Mouse (Mus musculus) heart, adult 9 months (tissue): ENCODE measurements at regions not wholly inside any gene's neighbourhood (a gene's known extent, or its start where the extent isn't known, plus 50 kb on each side); places are given as distances from the start of the nearest gene placed in this dataset.
"Not testable (repeated sequence)": the region's sequence is repeated elsewhere in the genome, so short reads cannot be mapped to it uniquely, and the experiment has no call there.

Experiments
- DNase-seq, 2 experiments: peaks; one replicate each; pipeline ENCODE4 v3.0.0; 2022; ENCODE audit warnings: low spot score in 2 of 2

DNA sequence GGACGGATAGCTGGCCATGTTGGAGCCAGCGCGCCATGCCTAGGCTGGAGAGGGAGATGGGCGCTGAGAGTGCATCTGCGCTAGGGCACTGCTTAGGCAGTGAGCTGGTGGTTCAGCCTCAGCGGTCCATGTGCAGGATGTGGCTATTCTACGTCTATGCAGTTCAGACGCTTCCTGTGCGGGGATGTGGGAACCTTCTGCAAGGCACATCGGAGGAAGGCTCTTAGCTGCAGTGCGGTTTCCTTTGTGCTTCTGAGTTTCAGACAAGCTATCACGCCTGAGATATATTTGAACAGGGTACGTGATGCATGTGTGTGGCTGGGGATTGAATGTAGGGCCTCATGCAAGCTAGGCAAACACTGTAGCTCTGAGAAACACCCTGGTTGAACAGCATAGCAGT is 54.4 kb upstream of the Lrpprc start:
- DNase-seq, result no peak

DNA sequence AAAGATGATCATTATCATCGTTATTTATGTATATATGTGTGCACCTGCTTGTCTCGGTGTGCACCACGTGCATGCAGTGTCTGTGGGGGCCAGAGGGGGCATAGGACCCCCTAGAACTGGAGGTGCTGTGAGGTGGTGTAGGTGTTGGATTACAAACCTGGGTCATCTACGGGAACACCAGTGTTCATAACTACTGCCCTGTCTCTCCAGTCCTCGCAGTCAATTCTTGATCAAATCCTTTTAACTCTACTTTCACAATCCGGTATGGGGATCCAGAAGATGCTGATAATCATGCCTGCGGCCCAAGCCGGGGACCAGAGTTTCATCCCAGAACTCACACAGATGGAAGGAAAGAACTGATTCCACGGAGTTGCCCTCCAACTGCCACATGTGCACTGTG is 55.6 kb upstream of the Lrpprc start:
- DNase-seq, result no peak

DNA sequence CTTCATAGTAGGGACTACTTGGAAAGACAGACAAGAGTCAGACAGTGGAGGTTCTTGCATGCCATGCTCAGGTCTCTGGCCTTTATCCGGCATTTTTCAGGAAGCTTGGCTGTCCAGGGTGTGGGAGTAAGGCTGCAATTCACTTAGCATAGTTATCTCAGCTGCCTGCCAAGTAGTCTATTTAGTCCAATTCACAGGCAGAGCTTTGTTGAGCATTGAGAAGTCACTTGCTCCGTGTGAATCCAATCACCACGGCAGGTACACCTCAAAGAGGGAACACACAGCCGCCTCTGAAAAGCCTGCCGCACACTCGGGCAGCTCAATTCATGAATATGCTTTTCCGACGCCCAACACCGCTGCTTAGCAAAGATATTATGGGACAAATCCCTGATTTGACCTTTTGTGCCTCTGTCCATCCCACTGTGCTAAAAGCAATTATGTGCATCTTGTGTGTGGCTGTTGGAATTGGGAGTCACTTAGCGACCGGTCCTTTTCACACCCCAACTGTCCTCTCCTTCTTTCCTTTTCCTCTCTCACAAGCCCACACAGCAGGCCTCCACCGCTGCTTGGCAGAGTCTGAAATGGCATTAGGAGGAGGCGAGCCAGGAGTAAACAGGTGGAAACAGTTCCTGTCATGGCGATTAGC is 57.9 kb upstream of the Lrpprc start:
- DNase-seq, result no peak

DNA sequence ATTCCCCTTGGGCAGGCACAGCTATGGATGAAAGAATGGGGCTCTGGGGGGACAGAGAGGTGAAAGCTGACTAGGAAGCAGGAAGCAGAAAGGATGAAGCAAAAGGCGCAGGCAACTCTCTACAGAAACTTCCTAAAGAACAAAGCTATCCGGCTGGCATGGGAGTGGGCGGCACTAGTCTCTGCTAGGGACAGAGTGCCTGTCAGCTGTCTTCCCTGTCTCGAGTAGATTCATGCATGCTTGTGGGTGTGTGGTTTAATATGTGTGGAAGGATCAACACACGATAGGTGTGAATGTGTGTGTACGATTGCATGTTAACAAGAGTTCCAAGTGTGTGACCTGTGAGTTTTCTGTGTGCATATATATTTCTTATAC is 58.4 kb upstream of the Lrpprc start:
- no peak for DNase-seq

DNA sequence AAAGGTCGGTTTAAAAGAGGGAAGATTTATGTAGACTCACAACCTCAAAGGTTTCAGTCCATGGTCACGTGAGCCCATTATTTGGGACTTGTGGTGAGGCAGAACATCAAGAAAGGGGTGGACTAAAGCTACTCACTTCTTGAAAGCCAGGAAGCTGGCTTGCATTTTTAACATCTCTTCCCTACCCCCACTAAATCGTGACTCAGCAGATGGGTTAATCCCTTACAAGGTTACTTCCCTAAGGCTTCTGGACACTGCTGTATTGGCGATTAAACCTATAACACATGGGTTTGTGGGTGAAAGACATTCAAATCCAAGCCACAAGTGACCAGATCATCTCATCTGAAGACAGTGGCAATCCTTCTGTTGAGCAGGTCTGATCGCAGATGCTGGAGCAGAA is 59.9 kb upstream of the Lrpprc start:
- no peak for DNase-seq

DNA sequence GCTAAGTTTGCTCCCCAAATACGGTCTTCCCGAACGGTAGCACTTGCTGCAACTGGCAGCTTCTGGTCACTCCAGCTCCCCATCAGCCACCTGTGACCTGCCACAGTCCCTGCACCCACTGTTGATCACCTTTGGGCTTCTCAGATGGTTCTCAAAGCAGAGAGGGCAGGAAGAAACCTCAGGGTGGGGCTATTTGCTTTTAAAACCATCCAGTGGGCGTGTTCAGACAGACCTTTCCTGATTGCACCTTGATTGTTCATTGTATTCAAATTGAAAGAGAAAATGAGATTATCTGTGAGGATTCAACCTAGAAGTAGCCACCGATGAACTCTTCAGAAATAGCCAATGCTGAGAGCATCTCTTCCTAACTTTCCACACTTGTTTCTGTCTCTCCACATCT is 60.3 kb upstream of the Lrpprc start:
- DNase-seq, result no peak

DNA sequence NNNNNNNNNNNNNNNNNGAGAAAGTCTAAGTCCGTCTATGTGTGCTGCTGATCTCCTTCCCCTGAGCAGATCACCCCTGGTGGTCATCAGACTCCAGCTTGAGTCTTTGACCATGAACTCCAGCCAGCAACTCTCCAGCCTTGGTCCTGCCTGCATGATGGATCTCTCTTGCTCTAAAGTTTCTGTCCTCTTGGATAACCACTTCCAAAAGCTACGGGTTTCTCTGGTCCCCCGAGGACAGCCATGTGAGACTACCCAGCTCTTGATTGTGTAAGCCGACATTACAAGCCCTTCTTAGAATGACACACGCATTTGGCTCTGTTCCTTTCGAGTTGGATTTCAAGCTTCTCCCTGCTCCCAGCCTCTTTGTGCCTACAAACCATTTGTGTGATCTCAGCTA is 66.4 kb upstream of the Lrpprc start:
- DNase-seq, result no peak

GRCm38 (mm10) chr17:84858830-84859229 is 68.2 kb upstream of the Lrpprc start:
- no peak for DNase-seq

GRCm38 (mm10) chr17:84859916-84860315 is 69.3 kb upstream of the Lrpprc start:
- no peak for DNase-seq

DNA sequence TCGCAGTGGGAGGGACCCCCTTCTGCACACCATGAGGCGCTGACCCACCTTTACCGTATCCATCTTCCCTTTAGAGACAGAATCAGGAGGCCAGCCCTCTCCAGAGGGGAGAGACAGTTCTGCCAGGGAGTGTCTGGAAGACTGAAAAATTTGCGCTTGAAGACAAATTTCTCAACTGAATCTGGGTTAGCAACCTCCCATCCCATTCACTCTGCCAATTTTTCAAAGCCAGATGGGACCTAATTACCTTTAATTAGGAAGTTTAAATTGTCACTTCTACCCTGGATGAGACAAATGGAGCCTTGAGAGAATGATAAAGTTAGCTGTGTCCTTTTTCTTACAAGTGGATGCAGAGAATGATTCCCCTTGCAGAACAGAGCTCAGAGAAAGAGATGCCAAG is 70.2 kb upstream of the Lrpprc start:
- DNase-seq, result no peak

DNA sequence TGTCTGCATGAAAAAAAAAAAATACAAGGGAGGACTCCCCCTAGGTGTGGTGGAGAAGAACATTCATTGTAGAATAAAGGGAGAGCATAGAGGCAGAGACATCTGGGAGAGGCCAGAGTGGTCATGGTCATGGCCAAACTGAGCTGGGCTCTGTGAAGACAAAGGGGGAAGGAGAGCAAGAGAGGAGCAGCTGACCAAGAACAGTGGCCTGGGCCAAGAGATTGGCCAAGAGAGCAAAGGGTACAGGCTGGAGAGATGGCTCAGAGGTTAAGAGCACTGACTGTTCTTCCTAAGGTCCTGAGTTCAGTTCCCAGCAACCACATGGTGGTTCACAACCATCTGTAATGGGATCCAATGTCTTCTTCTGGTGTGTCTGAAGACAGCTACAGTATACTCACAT is 73.6 kb upstream of the Lrpprc start:
- not testable (repeated sequence) for DNase-seq

GRCm38 (mm10) chr17:84865158-84865557 is 74.6 kb upstream of the Lrpprc start:
- peak; percentile 58 to 59 for DNase-seq

DNA sequence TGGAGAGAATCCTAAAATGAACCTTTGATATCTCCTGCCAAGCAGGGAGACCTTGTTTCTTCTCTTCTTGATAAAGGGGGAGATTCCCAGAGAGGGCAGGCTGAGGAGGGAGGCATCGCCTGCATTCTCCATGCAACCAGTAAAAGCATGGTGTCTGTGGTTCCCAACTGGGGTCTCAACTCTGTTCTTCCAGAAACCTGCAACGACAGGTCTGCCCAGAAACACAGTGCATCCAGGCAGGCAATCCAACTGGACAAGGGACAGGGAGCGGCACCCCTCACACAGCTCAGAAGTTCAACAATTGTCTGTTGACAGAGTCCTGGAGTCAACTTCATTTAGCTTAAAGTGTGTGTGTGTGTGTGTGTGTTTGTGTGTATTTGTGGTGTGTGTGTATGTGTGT is 75.0 kb upstream of the Lrpprc start:
- no peak for DNase-seq

- DNase-seq, result no peak
These were observed 78.6 kb upstream of the Lrpprc start for GRCm38 (mm10) chr17:84869074-84869722.

- DNase-seq, result peak; percentile 65 to 80
These were observed 83.0 kb upstream of the Lrpprc start for GRCm38 (mm10) chr17:84873554-84873953.

DNA sequence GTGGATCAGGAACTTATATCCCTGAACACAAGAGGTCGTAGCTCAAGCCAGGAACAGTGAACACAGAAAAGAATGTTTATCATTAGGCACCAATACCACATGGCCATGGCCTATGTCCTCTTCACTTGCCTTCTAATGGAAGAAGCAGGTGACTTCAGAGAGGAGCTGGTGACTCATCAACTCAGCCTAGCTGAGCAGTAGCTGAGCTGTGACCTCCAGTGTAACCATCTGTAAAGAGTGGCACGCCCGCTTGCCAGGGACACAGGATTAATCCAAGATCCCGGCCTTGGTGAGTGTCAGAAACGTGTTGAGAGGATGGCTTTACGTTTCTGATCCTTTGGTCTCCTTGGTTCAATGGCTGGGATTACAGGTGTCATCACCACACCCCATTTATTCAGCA is 82.0 kb upstream of the Ppm1b start:
- no peak for DNase-seq

GRCm38 (mm10) chr17:84875031-84875430 is 81.5 kb upstream of the Ppm1b start:
- no peak for DNase-seq

GRCm38 (mm10) chr17:84876037-84876436 is 80.5 kb upstream of the Ppm1b start:
- DNase-seq, result no peak

- peak in 1 of 2 experiments; percentile 18 for DNase-seq
These were observed 79.2 kb upstream of the Ppm1b start for GRCm38 (mm10) chr17:84877176-84877863.

GRCm38 (mm10) chr17:84877864-84878224 is 78.7 kb upstream of the Ppm1b start:
- DNase-seq, result peak; percentile 50 to 71

DNA sequence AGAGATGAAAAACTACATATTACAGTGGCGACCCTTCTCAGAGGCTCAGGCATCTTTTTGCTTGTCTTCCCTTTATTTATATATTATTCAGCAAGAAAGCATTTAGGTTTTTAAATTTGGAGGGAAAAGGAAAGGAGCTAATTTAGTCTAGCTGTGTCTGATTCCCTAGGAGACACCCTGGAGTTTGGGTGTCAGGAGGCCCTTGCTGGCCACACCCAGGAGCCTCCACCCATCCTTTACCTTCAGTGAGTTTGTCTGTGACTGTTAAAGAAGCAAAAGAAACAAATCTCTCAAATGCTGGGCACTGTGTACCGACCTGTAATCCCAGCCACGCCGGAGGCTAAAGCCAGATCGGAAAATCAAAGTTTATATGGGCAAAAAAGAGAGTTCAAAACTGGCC is 78.2 kb upstream of the Ppm1b start:
- DNase-seq, result no peak

GRCm38 (mm10) chr17:84879146-84879545 is 77.4 kb upstream of the Ppm1b start:
- DNase-seq, result no peak

DNA sequence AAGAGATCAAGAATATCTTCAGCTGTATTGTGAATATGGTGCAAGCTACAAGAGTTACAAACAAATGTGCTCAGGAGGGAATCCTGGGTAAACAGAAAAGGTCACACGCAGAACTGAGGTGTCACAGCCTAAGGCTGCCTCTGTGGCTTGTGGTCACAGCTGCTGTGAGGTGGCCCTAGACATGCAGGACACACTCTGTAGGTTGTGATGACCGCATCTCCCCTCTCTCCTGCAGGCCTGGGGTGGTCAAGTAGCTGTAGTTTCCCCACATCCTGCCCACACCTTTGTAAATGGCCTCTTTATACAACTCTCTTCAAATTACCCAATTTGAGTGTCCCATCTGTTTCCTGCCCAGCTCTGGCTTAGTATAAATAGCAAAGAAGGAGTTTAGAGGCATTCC is 75.6 kb upstream of the Ppm1b start:
- no peak for DNase-seq
